Mouse (Mus musculus): ENCODE results near the gene Dennd4c. TPM values are rescaled to one million over a fixed set of nuclear protein-coding genes. Genes with fewer than 3 reads are reported as not detected.

Gene Dennd4c
- polyA plus RNA-seq, 1 experiment from 2014 or later = 4.7 TPM

GRCm38 (mm10) chr4:86717176-86717575 is 31.2 kb upstream of the Dennd4c start:
- H3K9me3 ChIP-seq (ENCODE audit: control insufficient read depth, low read length) = no peaks in the 10 kb centered on the region
- H3K4me1 ChIP-seq (replicated peaks; ENCODE audit: control insufficient read depth, insufficient read depth, low read length) = no peaks in the 10 kb centered on the region; the same call in none of the 2 replicates
- no peak overlapping the region for H3K27ac ChIP-seq (ENCODE audit: low read length)
- no peaks in the 10 kb centered on the region for H3K27me3 ChIP-seq (replicated peaks; ENCODE audit: control insufficient read depth, insufficient read depth, low read length)
- no peak overlapping the region for H3K4me3 ChIP-seq (replicated peaks; ENCODE audit: low read length)
- no peaks in the 10 kb centered on the region for H3K36me3 ChIP-seq (ENCODE audit: control insufficient read depth, insufficient read depth)
- H3K9ac ChIP-seq (replicated peaks; ENCODE audit: low read depth, low read length) = no peak overlapping the region
- no peak for ATAC-seq
- no peak overlapping the region for H3K4me2 ChIP-seq (ENCODE audit: low read length)
- 74% methylated on average over 1 of the region's 1 CpGs for WGBS

GRCm38 (mm10) chr4:86718878-86719577 is 29.3 kb upstream of the Dennd4c start:
- Histone ChIP-seq H3K9ac (replicated peaks; ENCODE audit: low read depth, low read length) (no peak overlapping the region), H3K36me3 (ENCODE audit: control insufficient read depth, insufficient read depth) (no peaks in the 10 kb centered on the region), H3K27ac (ENCODE audit: low read length) (no peak overlapping the region), H3K4me3 (replicated peaks; ENCODE audit: low read length) (no peak overlapping the region), H3K9me3 (ENCODE audit: control insufficient read depth, low read length) (no peaks in the 10 kb centered on the region), H3K4me2 (ENCODE audit: low read length) (no peak overlapping the region), H3K4me1 (replicated peaks; ENCODE audit: control insufficient read depth, insufficient read depth, low read length) (no peaks in the 10 kb centered on the region; the same call in 1 of the 2 replicates), H3K27me3 (replicated peaks; ENCODE audit: control insufficient read depth, insufficient read depth, low read length) (no peaks in the 10 kb centered on the region)
- 82% methylated on average over 4 of the region's 4 CpGs for WGBS
- ATAC-seq = no peak

GRCm38 (mm10) chr4:86721856-86722358 is 26.4 kb upstream of the Dennd4c start:
- H3K36me3 ChIP-seq (ENCODE audit: control insufficient read depth, insufficient read depth) = no peaks in the 10 kb centered on the region
- 86% methylated on average over 8 of the region's 8 CpGs for WGBS
- ATAC-seq = no peak

GRCm38 (mm10) chr4:86725175-86725574 is 23.2 kb upstream of the Dennd4c start:
- H3K9me3 ChIP-seq (ENCODE audit: control insufficient read depth, low read length) = no peaks in the 10 kb centered on the region
- no peaks in the 10 kb centered on the region for H3K27me3 ChIP-seq (replicated peaks; ENCODE audit: control insufficient read depth, insufficient read depth, low read length)
- H3K4me1 ChIP-seq (replicated peaks; ENCODE audit: control insufficient read depth, insufficient read depth, low read length) = no peaks in the 10 kb centered on the region
- H3K9ac ChIP-seq (replicated peaks; ENCODE audit: low read depth, low read length) = no peak overlapping the region
- H3K4me3 ChIP-seq (replicated peaks; ENCODE audit: low read length) = no peak overlapping the region
- WGBS = 82% methylated on average over 4 of the region's 4 CpGs
- no peak for ATAC-seq
- no peak overlapping the region for H3K27ac ChIP-seq (ENCODE audit: low read length)
- H3K36me3 ChIP-seq (ENCODE audit: control insufficient read depth, insufficient read depth) = no peaks in the 10 kb centered on the region
- no peak overlapping the region for H3K4me2 ChIP-seq (ENCODE audit: low read length)

More at GRCm38 (mm10) chr4:86721856-86722358, 26.4 kb upstream of the Dennd4c start:
- H3K4me2 ChIP-seq (ENCODE audit: low read length) = no peak overlapping the region
- no peak overlapping the region for H3K9ac ChIP-seq (replicated peaks; ENCODE audit: low read depth, low read length)
- H3K27me3 ChIP-seq (replicated peaks; ENCODE audit: control insufficient read depth, insufficient read depth, low read length) = no peaks in the 10 kb centered on the region
- no peak overlapping the region for H3K27ac ChIP-seq (ENCODE audit: low read length)
- no peaks in the 10 kb centered on the region; the same call in 1 of the 2 replicates for H3K4me1 ChIP-seq (replicated peaks; ENCODE audit: control insufficient read depth, insufficient read depth, low read length)
- no peaks in the 10 kb centered on the region for H3K9me3 ChIP-seq (ENCODE audit: control insufficient read depth, low read length)
- H3K4me3 ChIP-seq (replicated peaks; ENCODE audit: low read length) = no peak overlapping the region

- no peaks in the 10 kb centered on the region for H3K36me3 ChIP-seq (ENCODE audit: control insufficient read depth, insufficient read depth)
- WGBS = 93% methylated on average over 5 of the region's 5 CpGs
- no peak overlapping the region for H3K9ac ChIP-seq (replicated peaks; ENCODE audit: low read depth, low read length)
- H3K27me3 ChIP-seq (replicated peaks; ENCODE audit: control insufficient read depth, insufficient read depth, low read length) = no peaks in the 10 kb centered on the region
- no peaks in the 10 kb centered on the region for H3K9me3 ChIP-seq (ENCODE audit: control insufficient read depth, low read length)
- H3K4me1 ChIP-seq (replicated peaks; ENCODE audit: control insufficient read depth, insufficient read depth, low read length) = no peaks in the 10 kb centered on the region
- H3K27ac ChIP-seq (ENCODE audit: low read length) = no peak overlapping the region
- no peak overlapping the region for H3K4me3 ChIP-seq (replicated peaks; ENCODE audit: low read length)
- ATAC-seq = no peak
- no peak overlapping the region for H3K4me2 ChIP-seq (ENCODE audit: low read length)
These were observed 22.2 kb upstream of the Dennd4c start for GRCm38 (mm10) chr4:86726141-86726540.

- Histone ChIP-seq H3K27ac (ENCODE audit: low read length) (no peak overlapping the region), H3K9me3 (ENCODE audit: control insufficient read depth, low read length) (no peaks in the 10 kb centered on the region), H3K4me3 (replicated peaks; ENCODE audit: low read length) (no peak overlapping the region), H3K36me3 (ENCODE audit: control insufficient read depth, insufficient read depth) (no peaks in the 10 kb centered on the region), H3K9ac (replicated peaks; ENCODE audit: low read depth, low read length) (no peak overlapping the region), H3K4me2 (ENCODE audit: low read length) (no peak overlapping the region), H3K4me1 (replicated peaks; ENCODE audit: control insufficient read depth, insufficient read depth, low read length) (no peaks in the 10 kb centered on the region), H3K27me3 (replicated peaks; ENCODE audit: control insufficient read depth, insufficient read depth, low read length) (no peaks in the 10 kb centered on the region)
- 88% methylated on average over 6 of the region's 6 CpGs for WGBS
- ATAC-seq = no peak
These were observed 18.5 kb upstream of the Dennd4c start for GRCm38 (mm10) chr4:86729829-86730228.

GRCm38 (mm10) chr4:86734088-86734841 is 14.1 kb upstream of the Dennd4c start:
- 86% methylated on average over 19 of the region's 19 CpGs for WGBS
- Histone ChIP-seq H3K27ac (ENCODE audit: low read length) (no peak overlapping the region), H3K4me1 (replicated peaks; ENCODE audit: control insufficient read depth, insufficient read depth, low read length) (no peaks in the 10 kb centered on the region), H3K9me3 (ENCODE audit: control insufficient read depth, low read length) (no peaks in the 10 kb centered on the region), H3K4me2 (ENCODE audit: low read length) (no peak overlapping the region), H3K36me3 (ENCODE audit: control insufficient read depth, insufficient read depth) (no peaks in the 10 kb centered on the region), H3K4me3 (replicated peaks; ENCODE audit: low read length) (no peak overlapping the region), H3K9ac (replicated peaks; ENCODE audit: low read depth, low read length) (no peak overlapping the region), H3K27me3 (replicated peaks; ENCODE audit: control insufficient read depth, insufficient read depth, low read length) (no peaks in the 10 kb centered on the region)
- ATAC-seq = no peak

GRCm38 (mm10) chr4:86739308-86739993 is 8.9 kb upstream of the Dennd4c start:
- H3K27me3 ChIP-seq (replicated peaks; ENCODE audit: control insufficient read depth, insufficient read depth, low read length) = no peaks in the 10 kb centered on the region
- no peaks in the 10 kb centered on the region for H3K36me3 ChIP-seq (ENCODE audit: control insufficient read depth, insufficient read depth)
- H3K4me3 ChIP-seq (replicated peaks; ENCODE audit: low read length) = no peak overlapping the region
- H3K9me3 ChIP-seq (ENCODE audit: control insufficient read depth, low read length) = no peaks in the 10 kb centered on the region; the same call in 1 of the 2 replicates
- ATAC-seq = no peak
- WGBS = 86% methylated on average over 5 of the region's 5 CpGs
- no peak overlapping the region for H3K27ac ChIP-seq (ENCODE audit: low read length)
- no peaks in the 10 kb centered on the region for H3K4me1 ChIP-seq (replicated peaks; ENCODE audit: control insufficient read depth, insufficient read depth, low read length)
- H3K9ac ChIP-seq (replicated peaks; ENCODE audit: low read depth, low read length) = no peak overlapping the region
- H3K4me2 ChIP-seq (ENCODE audit: low read length) = no peak overlapping the region

GRCm38 (mm10) chr4:86749361-86749841 is 1.0 kb downstream of the Dennd4c start:
- Histone ChIP-seq H3K27ac (ENCODE audit: low read length) (no peak overlapping the region), H3K9me3 (ENCODE audit: control insufficient read depth, low read length) (no peaks in the 10 kb centered on the region), H3K4me1 (replicated peaks; ENCODE audit: control insufficient read depth, insufficient read depth, low read length) (peaks cover 10% of the 10 kb centered on the region), H3K4me3 (replicated peaks; ENCODE audit: low read length) (peak overlapping the region; percentile 96), H3K9ac (replicated peaks; ENCODE audit: low read depth, low read length) (peak overlapping the region; percentile 97), H3K36me3 (ENCODE audit: control insufficient read depth, insufficient read depth) (no peaks in the 10 kb centered on the region), H3K27me3 (replicated peaks; ENCODE audit: control insufficient read depth, insufficient read depth, low read length) (no peaks in the 10 kb centered on the region), H3K4me2 (ENCODE audit: low read length) (peak overlapping the region; percentile 60)
- WGBS = under 1% methylated on average over 13 of the region's 13 CpGs
- ATAC-seq = no peak; the same call in 1 of the 2 replicates
